Mouse (Mus musculus) liver, embryonic 16.5 days (tissue): ENCODE results near the gene Aspscr1. TPM values are rescaled to one million over a fixed set of nuclear protein-coding genes. Genes with fewer than 3 reads are reported as not detected.

Experiments
- microRNA-seq: library from miRNA; unstranded; fragments of <30 nt; microRNA quantifications from one replicate; pipeline ENCODE4, GENCODE M21; 2016
- polyA plus RNA-seq: library from polyadenylated mRNA; unstranded; fragments of >200 nt; fragmentation: Nextera tagmentation; extraction: Ambion mirVana; gene quantifications from 2 replicates; pipeline ENCODE4 v1.2.1, GENCODE M21; 2015

Aspscr1 gene
- polyA plus RNA-seq, 1 experiment from 2014 or later = 44.7 TPM

Small RNA genes within 50 kb of the gene (microRNA-seq; reads per million reads assigned to microRNA genes)
- 4.9 reads per million, percentile 16 among the genes with 10 or more reads in this experiment for gene Mir6936

Other genes starting within 250 kb of the Aspscr1 start
- 18.5 and 19.0 TPM in 2 replicates for gene Nploc4, start 235.3 kb upstream of the Aspscr1 start, polyA plus RNA-seq
- gene Tspan10, start 230.3 kb upstream of the Aspscr1 start, polyA plus RNA-seq = not detected in 2 replicates
- 0.09 and 0.13 TPM in 2 replicates for gene Pde6g, start 219.5 kb upstream of the Aspscr1 start, polyA plus RNA-seq
- gene Oxld1, start 214.9 kb upstream of the Aspscr1 start, polyA plus RNA-seq = 9.1 and 9.3 TPM in 2 replicates
- gene Ccdc137, start 214.9 kb upstream of the Aspscr1 start, polyA plus RNA-seq = 15.0 and 15.2 TPM in 2 replicates
- 12.4 and 12.5 TPM in 2 replicates for gene Arl16, start 205.4 kb upstream of the Aspscr1 start, polyA plus RNA-seq
- gene Mrpl12, start 188.4 kb upstream of the Aspscr1 start, polyA plus RNA-seq = 81.5 and 83.1 TPM in 2 replicates
- gene Slc25a10, start 181.1 kb upstream of the Aspscr1 start, polyA plus RNA-seq = 37.0 and 38.9 TPM in 2 replicates
- 18.7 and 20.7 TPM in 2 replicates for gene Gcgr, start 142.3 kb upstream of the Aspscr1 start, polyA plus RNA-seq
- 38.5 and 39.1 TPM in 2 replicates for gene Mcrip1, start 123.2 kb upstream of the Aspscr1 start, polyA plus RNA-seq
- 0.20 and 1.2 TPM in 2 replicates for gene Ppp1r27, start 121.8 kb upstream of the Aspscr1 start, polyA plus RNA-seq
- gene P4hb, start 99.7 kb upstream of the Aspscr1 start, polyA plus RNA-seq = 793 and 897 TPM in 2 replicates
- 201 and 205 TPM in 2 replicates for gene Arhgdia, start 91.3 kb upstream of the Aspscr1 start, polyA plus RNA-seq
- 52.4 and 87.2 TPM in 2 replicates for gene Alyref, start 74.6 kb upstream of the Aspscr1 start, polyA plus RNA-seq
- gene Anapc11, start 74.6 kb upstream of the Aspscr1 start, polyA plus RNA-seq = 66.8 and 67.8 TPM in 2 replicates
- gene Npb, start 64.5 kb upstream of the Aspscr1 start, polyA plus RNA-seq = 16.2 and 16.4 TPM in 2 replicates
- gene Pcyt2, start 55.0 kb upstream of the Aspscr1 start, polyA plus RNA-seq = 158 and 184 TPM in 2 replicates
- gene Sirt7, start 47.7 kb upstream of the Aspscr1 start, polyA plus RNA-seq = 27.3 and 28.0 TPM in 2 replicates
- gene Mafg, start 39.4 kb upstream of the Aspscr1 start, polyA plus RNA-seq = 29.4 and 30.9 TPM in 2 replicates
- gene Pycr1, start 29.2 kb upstream of the Aspscr1 start, polyA plus RNA-seq = 4.8 and 5.1 TPM in 2 replicates
- gene Myadml2, start 24.8 kb upstream of the Aspscr1 start, polyA plus RNA-seq = 0.58 and 0.61 TPM in 2 replicates
- gene Notum, start 11.8 kb upstream of the Aspscr1 start, polyA plus RNA-seq = 0.15 and 0.20 TPM in 2 replicates
- 78.1 and 87.1 TPM in 2 replicates for gene Cenpx, start 40.8 kb downstream of the Aspscr1 start, polyA plus RNA-seq
- gene Lrrc45, start 41.0 kb downstream of the Aspscr1 start, polyA plus RNA-seq = 9.0 and 9.7 TPM in 2 replicates
- gene Rac3, start 48.5 kb downstream of the Aspscr1 start, polyA plus RNA-seq = 0.77 and 0.80 TPM in 2 replicates
- 23.4 and 27.9 TPM in 2 replicates for gene Dcxr, start 54.3 kb downstream of the Aspscr1 start, polyA plus RNA-seq
- gene Cbr2, start 59.1 kb downstream of the Aspscr1 start, polyA plus RNA-seq = 0.31 TPM in 1 of 2 replicates, not detected in the other
- 1.5 and 1.6 TPM in 2 replicates for gene Hmga1b, start 89.8 kb downstream of the Aspscr1 start, polyA plus RNA-seq
- 8.6 and 11.5 TPM in 2 replicates for gene Rfng, start 111.2 kb downstream of the Aspscr1 start, polyA plus RNA-seq
- gene Gps1, start 111.3 kb downstream of the Aspscr1 start, polyA plus RNA-seq = 61.6 and 64.7 TPM in 2 replicates
- 51.4 and 51.6 TPM in 2 replicates for gene Dus1l, start 123.4 kb downstream of the Aspscr1 start, polyA plus RNA-seq
- 20.3 and 24.2 TPM in 2 replicates for gene Fasn, start 151.6 kb downstream of the Aspscr1 start, polyA plus RNA-seq